13 mouse cellular contexts compared by ENCODE assay signal in the genomic region with DNA sequence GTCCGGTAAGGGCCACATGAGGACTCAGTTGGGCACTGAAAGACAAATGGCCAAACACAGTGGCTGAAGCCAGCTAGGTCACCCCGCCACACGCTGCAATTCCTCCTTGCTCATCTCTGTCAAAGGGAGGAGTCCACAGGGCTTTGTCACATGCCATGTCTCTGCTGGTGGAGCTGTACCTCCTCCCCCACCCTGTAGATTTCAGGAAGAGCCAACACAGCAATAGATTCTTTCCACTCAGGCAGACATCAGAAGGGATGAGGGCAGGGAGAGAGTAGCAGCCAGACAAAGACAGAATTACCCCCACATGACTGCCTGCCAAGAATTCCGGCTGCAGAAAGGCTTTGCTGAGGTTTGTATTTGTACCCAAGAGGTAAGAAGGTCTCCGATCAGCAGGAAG.
DNase-seq lines count a peak whose midpoint lies in the region; ATAC-seq lines count a peak whose summit lies in the region.
"Had no signal": no experiment of that assay in that cellular context is flagged by ENCODE, and none has a peak within 500 bp of the region (broad histone marks: within the 10 kb centered on the region; RNA-seq: fewer than 3 reads in every experiment).

No protein-coding gene starts in this region.

- H3K27ac ChIP-seq in forebrain, embryonic 14.5 days (ENCODE audit: low read depth, low read length) = no peak overlapping the region
- H3K27ac ChIP-seq in midbrain, embryonic 13.5 days = no peak overlapping the region
- H3K27ac ChIP-seq: heart, adult 2 months; stomach, embryonic 15.5 days had no signal

- H3K27me3 ChIP-seq in forebrain, embryonic 14.5 days (replicated peaks; ENCODE audit: control insufficient read depth, insufficient read depth, low read length) = no peaks in the 10 kb centered on the region
- H3K27me3 ChIP-seq in midbrain, embryonic 13.5 days = no peaks in the 10 kb centered on the region
- H3K27me3 ChIP-seq: stomach, embryonic 15.5 days had no signal

- no peaks in the 10 kb centered on the region for H3K36me3 ChIP-seq in forebrain, embryonic 14.5 days (ENCODE audit: control insufficient read depth, insufficient read depth, low read length)
- no peaks in the 10 kb centered on the region for H3K36me3 ChIP-seq in midbrain, embryonic 13.5 days
- H3K36me3 ChIP-seq: stomach, embryonic 15.5 days had no signal

- no peak overlapping the region for H3K9ac ChIP-seq in forebrain, embryonic 14.5 days (ENCODE audit: low read length)
- H3K9ac ChIP-seq in midbrain, embryonic 13.5 days (replicated peaks) = no peak overlapping the region
- H3K9ac ChIP-seq: stomach, embryonic 15.5 days had no signal

- H3K4me2 ChIP-seq in forebrain, embryonic 14.5 days (ENCODE audit: low read length) = no peak overlapping the region
- no peak overlapping the region for H3K4me2 ChIP-seq in midbrain, embryonic 13.5 days (replicated peaks)
- H3K4me2 ChIP-seq: stomach, embryonic 15.5 days had no signal

- peaks cover 6% of the 10 kb centered on the region for H3K4me1 ChIP-seq in forebrain, embryonic 14.5 days (ENCODE audit: control insufficient read depth, insufficient read depth, low read length)
- H3K4me1 ChIP-seq in midbrain, embryonic 13.5 days (replicated peaks) = peaks cover 7% of the 10 kb centered on the region; the same call in 1 of the 2 replicates
- H3K4me1 ChIP-seq: stomach, embryonic 15.5 days had no signal

- H3K9me3 ChIP-seq in forebrain, embryonic 14.5 days (replicated peaks; ENCODE audit: control insufficient read depth, low read length) = no peaks in the 10 kb centered on the region
- no peaks in the 10 kb centered on the region for H3K9me3 ChIP-seq in midbrain, embryonic 13.5 days
- H3K9me3 ChIP-seq: megakaryocyte, embryonic 14.5 days; stomach, embryonic 15.5 days had no signal

- no peak overlapping the region for H3K4me3 ChIP-seq in forebrain, embryonic 14.5 days (ENCODE audit: low read depth, low read length)
- no peak overlapping the region for H3K4me3 ChIP-seq in midbrain, embryonic 13.5 days (replicated peaks)
- H3K4me3 ChIP-seq: erythroblast, embryonic 14.5 days; heart, adult 2 months; megakaryocyte, embryonic 14.5 days; stomach, embryonic 15.5 days had no signal

- ATAC-seq in forebrain, embryonic 14.5 days = peak; percentile 77; the same call in 1 of the 2 replicates
- peak; percentile 77 for ATAC-seq in midbrain, embryonic 13.5 days

- WGBS in forebrain, embryonic 14.5 days = 20% methylated on average over 5 of the region's 5 CpGs
- WGBS in midbrain, embryonic 13.5 days = 34% methylated on average over 5 of the region's 5 CpGs

- DNase-seq in adrenal gland, postnatal 14 days = peak; percentile 7
- no peak for DNase-seq in adrenal gland, postnatal 4 days (ENCODE audit: low spot score in 2 of 2)
- peak; percentile 29 for DNase-seq in layer of hippocampus, adult 9-11 months
- no peak for DNase-seq in layer of hippocampus, adult 9-10 months (ENCODE audit: low spot score)
- peak; percentile 42 for DNase-seq in forebrain, embryonic 14.5 days (ENCODE audit: low spot score)
- DNase-seq in cerebellum, adult 18-20 months = no peak
- DNase-seq in layer of hippocampus, postnatal 14 days (ENCODE audit: low spot score in 2 of 2) = no peak
- DNase-seq: cerebellum, adult 11-12 months had no signal

Comparison
In these comparisons a context has a peak if more than half of its experiments do, and no peak if none do; other contexts are left out.
1. DNase-seq: peak in adrenal gland, postnatal 14 days (single experiment), layer of hippocampus, adult 9-11 months (single experiment) and forebrain, embryonic 14.5 days (single experiment); none in adrenal gland, postnatal 4 days (0 of 2), layer of hippocampus, adult 9-10 months (single experiment), cerebellum, adult 18-20 months (0 of 2) and layer of hippocampus, postnatal 14 days (0 of 2).